Mouse (Mus musculus) embryonic facial prominence, embryonic 15.5 days (tissue): ENCODE results near the gene Agrp. TPM values are rescaled to one million over a fixed set of nuclear protein-coding genes. Genes with fewer than 3 reads are reported as not detected.

ENCODE experiments used
- ATAC-seq: fragments of 200-750 bp; cut with Nextera tagmentation; 2 replicates; pipeline ENCODE4 v1.8.0; 2017; ENCODE audit warnings: low read depth, moderate TSS enrichment; ENCODE audit not compliant: insufficient number of reproducible peaks, low FRiP score, low TSS enrichment
- H3K27ac ChIP-seq: fragments of 300-500 bp; sonication (generic); replicated peaks from 2 replicates; pipeline ENCODE4 v1.5.1; 2015; ENCODE audit warnings: mild to moderate bottlenecking, inconsistent platforms
- H3K27me3 ChIP-seq: fragments of 300-500 bp; sonication (generic); 2 replicates; pipeline ENCODE4 v1.6.1; 2015; ENCODE audit warnings: inconsistent platforms
- H3K36me3 ChIP-seq: fragments of 300-500 bp; sonication (generic); 2 replicates; pipeline ENCODE4 v1.6.1; 2015; ENCODE audit warnings: mild to moderate bottlenecking, inconsistent platforms
- H3K4me1 ChIP-seq: fragments of 300-500 bp; sonication (generic); 2 replicates; pipeline ENCODE4 v1.6.1; 2015; ENCODE audit warnings: inconsistent platforms
- H3K4me2 ChIP-seq: fragments of 300-500 bp; sonication (generic); replicated peaks from 2 replicates; pipeline ENCODE4 v1.6.1; 2015; ENCODE audit warnings: mild to moderate bottlenecking, inconsistent platforms
- H3K4me3 ChIP-seq: fragments of 300-500 bp; sonication (generic); replicated peaks from 2 replicates; pipeline ENCODE4 v1.5.1; 2015; ENCODE audit warnings: mild to moderate bottlenecking, inconsistent platforms
- H3K9ac ChIP-seq: fragments of 300-500 bp; sonication (generic); 2 replicates; pipeline ENCODE4 v1.6.1; 2015; ENCODE audit warnings: inconsistent platforms
- H3K9me3 ChIP-seq: fragments of 300-500 bp; sonication (generic); replicated peaks from 2 replicates; pipeline ENCODE4 v1.6.1; 2016; ENCODE audit warnings: inconsistent platforms
- WGBS: fragments of 180-500 bp; shearing (Covaris S2); methylation state at CpG from one replicate; pipeline ENCODE4 v1.1.7; 2015; 5-methylcytosine and 5-hydroxymethylcytosine counted together
- polyA plus RNA-seq: library from polyadenylated mRNA; unstranded; fragments of >200 nt; fragmentation: Nextera tagmentation; extraction: Ambion mirVana; gene quantifications from 2 replicates; pipeline ENCODE4 v1.2.1, GENCODE M21; 2015

Gene Agrp
- polyA plus RNA-seq, 1 experiment from 2014 or later = 2.3 TPM

DNA sequence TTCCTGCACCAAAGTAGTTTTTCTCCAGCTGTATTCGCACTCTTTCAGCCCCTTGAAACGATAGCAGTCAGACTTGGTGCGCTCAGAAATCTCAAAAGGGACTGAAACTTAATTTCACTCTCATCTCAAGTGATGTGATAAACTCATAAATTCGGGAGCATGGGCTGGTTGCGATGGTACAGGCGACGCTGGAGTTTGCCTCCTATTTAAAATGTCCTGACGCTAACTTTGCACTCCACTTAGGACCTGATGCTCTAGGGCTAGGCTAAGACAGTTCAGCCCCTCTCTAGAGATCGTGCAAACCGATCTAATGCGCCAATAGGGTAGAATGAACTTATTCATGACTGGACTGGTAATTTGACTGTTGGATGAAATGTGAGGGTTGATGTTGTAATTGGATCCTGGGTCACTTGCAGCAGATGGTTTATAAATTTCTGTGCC lies 428 bp upstream of the Agrp start:
- H3K27ac ChIP-seq = peak overlapping the region; percentile 100
- ATAC-seq = no peak
- no peaks in the 10 kb centered on the region for H3K27me3 ChIP-seq
- peak overlapping the region; percentile 92 for H3K4me3 ChIP-seq
- H3K4me2 ChIP-seq = peak overlapping the region; percentile 72
- H3K4me1 ChIP-seq = peaks cover 24% of the 10 kb centered on the region
- no peaks in the 10 kb centered on the region for H3K9me3 ChIP-seq
- WGBS = under 1% methylated on average over 11 of the region's 11 CpGs
- peak overlapping the region; percentile 93 for H3K9ac ChIP-seq
- no peaks in the 10 kb centered on the region for H3K36me3 ChIP-seq

GRCm38 (mm10) chr8:105636018-105636962 lies 903 bp downstream of the Agrp start, which contains the start of gene Ctcf:
Ctcf (plus strand) TSS chr8:105636568.
- WGBS = under 1% methylated on average over 106 of the region's 126 CpGs

GRCm38 (mm10) chr8:105635481-105635880 lies 1.7 kb downstream of the Agrp start:
- ATAC-seq = no peak
- Histone ChIP-seq H3K9me3 (no peaks in the 10 kb centered on the region), H3K27me3 (no peaks in the 10 kb centered on the region), H3K4me2 (peak overlapping the region; percentile 72), H3K9ac (peak overlapping the region; percentile 93), H3K4me1 (peaks cover 24% of the 10 kb centered on the region), H3K36me3 (no peaks in the 10 kb centered on the region), H3K4me3 (peak overlapping the region; percentile 92), H3K27ac (peak overlapping the region; percentile 100)
- 3% methylated on average over 11 of the region's 11 CpGs for WGBS

More at GRCm38 (mm10) chr8:105636018-105636962, 903 bp downstream of the Agrp start, which contains the start of gene Ctcf:
- H3K27me3 ChIP-seq = no peaks in the 10 kb centered on the region
- H3K4me3 ChIP-seq = peak within 1 kb of the TSS; percentile 92
- peak within 1 kb of the TSS; percentile 72 for H3K4me2 ChIP-seq
- H3K9ac ChIP-seq = peak within 1 kb of the TSS; percentile 93
- H3K9me3 ChIP-seq = no peaks in the 10 kb centered on the region
- peak; percentile 95 for ATAC-seq
- peak within 1 kb of the TSS; percentile 100 for H3K27ac ChIP-seq
- H3K36me3 ChIP-seq = no peaks in the 10 kb centered on the region
- H3K4me1 ChIP-seq = peaks cover 24% of the 10 kb centered on the region

GRCm38 (mm10) chr8:105634771-105635458 lies 2.3 kb downstream of the Agrp start:
- H3K4me3 ChIP-seq = peak overlapping the region; percentile 92
- ATAC-seq = no peak
- peak overlapping the region; percentile 72; the same call in 1 of the 2 replicates for H3K4me2 ChIP-seq
- no peaks in the 10 kb centered on the region for H3K36me3 ChIP-seq
- 85% methylated on average over 2 of the region's 2 CpGs for WGBS
- H3K9me3 ChIP-seq = no peaks in the 10 kb centered on the region
- H3K27me3 ChIP-seq = no peaks in the 10 kb centered on the region
- H3K9ac ChIP-seq = no peak overlapping the region
- peaks cover 24% of the 10 kb centered on the region for H3K4me1 ChIP-seq
- no peak overlapping the region for H3K27ac ChIP-seq

DNA sequence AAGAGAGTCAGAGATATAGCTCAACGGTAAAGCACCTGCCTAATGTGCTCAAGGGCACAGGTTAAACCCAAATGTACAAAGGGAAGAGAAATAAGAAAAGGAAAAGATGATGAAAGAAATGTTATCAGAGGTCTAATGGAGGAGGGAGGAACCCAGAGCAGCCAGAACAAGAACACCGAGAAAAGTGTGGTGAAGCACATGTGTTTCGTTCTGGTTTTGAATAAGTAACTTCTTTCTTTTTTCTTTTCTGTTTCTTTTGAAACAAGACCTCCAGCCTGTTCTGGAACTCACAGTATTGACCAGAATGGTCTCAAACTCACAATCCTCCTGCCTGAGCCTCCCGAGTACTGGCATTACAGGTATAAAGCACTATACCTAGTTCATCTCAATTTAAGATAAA lies 7.9 kb downstream of the Agrp start:
- Histone ChIP-seq H3K4me3 (no peak overlapping the region), H3K27ac (no peak overlapping the region), H3K9ac (no peak overlapping the region), H3K4me1 (peaks cover 10% of the 10 kb centered on the region), H3K4me2 (no peak overlapping the region), H3K36me3 (no peaks in the 10 kb centered on the region), H3K27me3 (no peaks in the 10 kb centered on the region), H3K9me3 (no peaks in the 10 kb centered on the region)
- ATAC-seq = no peak
- 84% methylated on average over 4 of the region's 4 CpGs for WGBS

GRCm38 (mm10) chr8:105626086-105626485 lies 11.1 kb downstream of the Agrp start:
- Histone ChIP-seq H3K4me1 (peaks cover 28% of the 10 kb centered on the region), H3K27ac (no peak overlapping the region), H3K4me2 (no peak overlapping the region), H3K36me3 (peaks cover 12% of the 10 kb centered on the region), H3K27me3 (no peaks in the 10 kb centered on the region), H3K9me3 (no peaks in the 10 kb centered on the region), H3K9ac (no peak overlapping the region), H3K4me3 (no peak overlapping the region)
- no peak for ATAC-seq
- WGBS = 91% methylated on average over 1 of the region's 1 CpGs

GRCm38 (mm10) chr8:105624831-105625230 lies 12.4 kb downstream of the Agrp start:
- H3K4me3 ChIP-seq = no peak overlapping the region
- no peak for ATAC-seq
- H3K27me3 ChIP-seq = no peaks in the 10 kb centered on the region
- H3K9ac ChIP-seq = no peak overlapping the region
- WGBS = 31% methylated on average over 1 of the region's 1 CpGs
- peaks cover 25% of the 10 kb centered on the region for H3K36me3 ChIP-seq
- peak overlapping the region; percentile 72 for H3K27ac ChIP-seq
- H3K4me2 ChIP-seq = no peak overlapping the region
- H3K9me3 ChIP-seq = no peaks in the 10 kb centered on the region
- peaks cover 28% of the 10 kb centered on the region for H3K4me1 ChIP-seq

GRCm38 (mm10) chr8:105624401-105624800 lies 12.8 kb downstream of the Agrp start:
- Histone ChIP-seq H3K27ac (peak overlapping the region; percentile 72), H3K9me3 (no peaks in the 10 kb centered on the region), H3K36me3 (peaks cover 29% of the 10 kb centered on the region), H3K27me3 (no peaks in the 10 kb centered on the region), H3K4me3 (no peak overlapping the region), H3K4me1 (peaks cover 28% of the 10 kb centered on the region), H3K9ac (no peak overlapping the region), H3K4me2 (no peak overlapping the region)
- WGBS = 41% methylated on average over 3 of the region's 3 CpGs
- ATAC-seq = no peak

GRCm38 (mm10) chr8:105623679-105624245 lies 13.4 kb downstream of the Agrp start:
- WGBS = 58% methylated on average over 7 of the region's 7 CpGs
- H3K27ac ChIP-seq = no peak overlapping the region
- no peak overlapping the region for H3K9ac ChIP-seq
- peaks cover 35% of the 10 kb centered on the region for H3K36me3 ChIP-seq
- no peak for ATAC-seq
- no peaks in the 10 kb centered on the region for H3K27me3 ChIP-seq
- no peak overlapping the region for H3K4me3 ChIP-seq
- H3K9me3 ChIP-seq = no peaks in the 10 kb centered on the region
- H3K4me2 ChIP-seq = no peak overlapping the region
- peaks cover 28% of the 10 kb centered on the region for H3K4me1 ChIP-seq

GRCm38 (mm10) chr8:105623118-105623517 lies 14.1 kb downstream of the Agrp start:
- no peak overlapping the region for H3K9ac ChIP-seq
- H3K36me3 ChIP-seq = peaks cover 42% of the 10 kb centered on the region
- no peak overlapping the region for H3K4me2 ChIP-seq
- 33% methylated on average over 5 of the region's 5 CpGs for WGBS
- no peaks in the 10 kb centered on the region for H3K9me3 ChIP-seq
- no peaks in the 10 kb centered on the region for H3K27me3 ChIP-seq
- H3K4me1 ChIP-seq = peaks cover 28% of the 10 kb centered on the region
- peak overlapping the region; percentile 35; the same call in 1 of the 2 replicates for H3K27ac ChIP-seq
- no peak overlapping the region for H3K4me3 ChIP-seq
- peak; percentile 17; the same call in 1 of the 2 replicates for ATAC-seq

DNA sequence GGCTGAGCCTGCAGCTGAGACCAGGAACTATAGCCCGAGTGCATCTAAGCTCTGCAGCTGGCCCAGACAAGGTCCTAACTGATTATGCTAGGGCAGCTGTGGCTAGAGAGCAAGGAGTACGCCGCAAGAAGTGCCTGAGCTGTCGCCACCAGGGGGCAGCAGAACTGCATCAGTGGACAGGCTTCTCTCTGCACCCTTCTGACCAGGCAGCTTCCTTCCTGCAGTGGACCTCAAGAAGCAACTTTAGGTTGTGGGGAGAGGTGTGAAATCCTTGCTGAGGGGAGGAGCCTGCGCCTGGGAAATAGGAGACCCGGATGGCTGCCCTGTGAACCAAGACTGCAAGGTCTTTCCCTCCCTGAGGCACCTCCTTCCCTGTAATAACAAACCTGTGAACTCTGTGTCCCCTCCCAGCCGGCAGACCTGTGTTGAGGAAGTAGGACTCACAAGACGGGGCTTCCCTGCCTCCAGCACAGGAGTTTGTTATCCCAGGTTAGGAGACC lies 14.7 kb downstream of the Agrp start:
- peaks cover 28% of the 10 kb centered on the region for H3K4me1 ChIP-seq
- peak overlapping the region; percentile 35 for H3K27ac ChIP-seq
- no peak overlapping the region for H3K4me3 ChIP-seq
- H3K36me3 ChIP-seq = peaks cover 48% of the 10 kb centered on the region
- no peak overlapping the region for H3K4me2 ChIP-seq
- H3K27me3 ChIP-seq = no peaks in the 10 kb centered on the region
- 1% methylated on average over 8 of the region's 8 CpGs for WGBS
- H3K9me3 ChIP-seq = no peaks in the 10 kb centered on the region
- ATAC-seq = peak; percentile 80
- H3K9ac ChIP-seq = no peak overlapping the region
